Comparison of ENCODE assay signal across 9 mouse cellular contexts in genomic region chr6:73249851-73250250, GRCm38 (mm10). TPM values are rescaled to one million over a fixed set of nuclear protein-coding genes. Genes with fewer than 3 reads are reported as not detected.
DNase-seq lines count a peak whose midpoint lies in the region; ATAC-seq lines count a peak whose summit lies in the region.
"Had no signal": no experiment of that assay in that cellular context is flagged by ENCODE, and none has a peak within 500 bp of the region (broad histone marks: within the 10 kb centered on the region; RNA-seq: fewer than 3 reads in every experiment).

No protein-coding gene starts in this region.

- H3K4me2 ChIP-seq in hindbrain, embryonic 13.5 days, result peak overlapping the region; percentile 82
- no peak overlapping the region for H3K4me2 ChIP-seq in hindbrain, embryonic 11.5 days (replicated peaks; ENCODE audit: low read depth, low read length)
- H3K4me2 ChIP-seq in hindbrain, embryonic 14.5 days (replicated peaks), result peak overlapping the region; percentile 64

- no peak overlapping the region for H3K27ac ChIP-seq in hindbrain, embryonic 13.5 days
- no peak overlapping the region for H3K27ac ChIP-seq in hindbrain, embryonic 11.5 days (ENCODE audit: low read depth, low read length)
- H3K27ac ChIP-seq in embryonic facial prominence, embryonic 10.5 days (replicated peaks), result no peak overlapping the region
- no peak overlapping the region for H3K27ac ChIP-seq in hindbrain, embryonic 14.5 days

- no peak overlapping the region for H3K9ac ChIP-seq in hindbrain, embryonic 13.5 days
- H3K9ac ChIP-seq in hindbrain, embryonic 11.5 days (ENCODE audit: low read depth, low read length), result no peak overlapping the region
- no peak overlapping the region for H3K9ac ChIP-seq in hindbrain, embryonic 14.5 days

- H3K36me3 ChIP-seq in hindbrain, embryonic 13.5 days, result no peaks in the 10 kb centered on the region
- H3K36me3 ChIP-seq in hindbrain, embryonic 11.5 days (ENCODE audit: control insufficient read depth, insufficient read depth, low read length), result no peaks in the 10 kb centered on the region
- no peaks in the 10 kb centered on the region; the same call in 1 of the 2 replicates for H3K36me3 ChIP-seq in embryonic facial prominence, embryonic 10.5 days (replicated peaks)
- no peaks in the 10 kb centered on the region for H3K36me3 ChIP-seq in hindbrain, embryonic 14.5 days (replicated peaks; ENCODE audit: control insufficient read depth, insufficient read depth)

- no peak for DNase-seq in hindbrain, embryonic 11.5 days (ENCODE audit: low spot score)
- no peak for DNase-seq in embryonic facial prominence, embryonic 10.5 days (ENCODE audit: low spot score)
- no peak for DNase-seq in hindbrain, embryonic 14.5 days (ENCODE audit: low spot score)
- DNase-seq in lung, postnatal 36 days, result peak; percentile 50
- DNase-seq in left cerebral cortex, adult 9 months (ENCODE audit: low spot score in 2 of 2), result no peak
- no peak for DNase-seq in left cerebral cortex, postnatal 36 days (ENCODE audit: low spot score in 2 of 2)
- DNase-seq: thymus, postnatal 36 days had no signal

- 89% methylated on average over 4 of the region's 4 CpGs for WGBS in hindbrain, embryonic 13.5 days
- 86% methylated on average over 4 of the region's 4 CpGs for WGBS in hindbrain, embryonic 11.5 days
- 90% methylated on average over 4 of the region's 4 CpGs for WGBS in embryonic facial prominence, embryonic 10.5 days
- WGBS in hindbrain, embryonic 14.5 days, result 89% methylated on average over 4 of the region's 4 CpGs

- intact Hi-C loops in left cerebral cortex, postnatal 36 days (cut with DNase I), result no loop called here

- H3K27me3 ChIP-seq in hindbrain, embryonic 13.5 days, result no peaks in the 10 kb centered on the region
- no peaks in the 10 kb centered on the region for H3K27me3 ChIP-seq in hindbrain, embryonic 11.5 days (ENCODE audit: control insufficient read depth, insufficient read depth, low read length)
- no peaks in the 10 kb centered on the region for H3K27me3 ChIP-seq in embryonic facial prominence, embryonic 10.5 days (replicated peaks; ENCODE audit: low read depth, poor library complexity, severe bottlenecking)
- H3K27me3 ChIP-seq in hindbrain, embryonic 14.5 days (ENCODE audit: control insufficient read depth, insufficient read depth, low read length), result no peaks in the 10 kb centered on the region

- peaks cover 19% of the 10 kb centered on the region for H3K4me1 ChIP-seq in hindbrain, embryonic 13.5 days (replicated peaks)
- no peaks in the 10 kb centered on the region for H3K4me1 ChIP-seq in hindbrain, embryonic 11.5 days (replicated peaks; ENCODE audit: control insufficient read depth, insufficient read depth, low read length)
- H3K4me1 ChIP-seq in embryonic facial prominence, embryonic 10.5 days, result peaks cover 14% of the 10 kb centered on the region
- peaks cover 11% of the 10 kb centered on the region; the same call in 1 of the 2 replicates for H3K4me1 ChIP-seq in hindbrain, embryonic 14.5 days (replicated peaks; ENCODE audit: control insufficient read depth, insufficient read depth, low read length)

- H3K9me3 ChIP-seq in hindbrain, embryonic 13.5 days, result no peaks in the 10 kb centered on the region
- no peaks in the 10 kb centered on the region for H3K9me3 ChIP-seq in hindbrain, embryonic 11.5 days (ENCODE audit: control insufficient read depth, low read length)
- no peaks in the 10 kb centered on the region for H3K9me3 ChIP-seq in embryonic facial prominence, embryonic 10.5 days
- no peaks in the 10 kb centered on the region for H3K9me3 ChIP-seq in hindbrain, embryonic 14.5 days (ENCODE audit: control insufficient read depth, low read length)

- H3K4me3 ChIP-seq in hindbrain, embryonic 13.5 days, result peak overlapping the region; percentile 93; the same call in 1 of the 2 replicates
- H3K4me3 ChIP-seq in hindbrain, embryonic 11.5 days (ENCODE audit: low read depth, low read length), result no peak overlapping the region
- peak overlapping the region; percentile 11; the same call in 1 of the 2 replicates for H3K4me3 ChIP-seq in embryonic facial prominence, embryonic 10.5 days
- peak overlapping the region; percentile 69; the same call in 1 of the 2 replicates for H3K4me3 ChIP-seq in hindbrain, embryonic 14.5 days (replicated peaks; ENCODE audit: low read length)

- ATAC-seq in hindbrain, embryonic 13.5 days (ENCODE audit: low FRiP score), result no peak
- ATAC-seq in hindbrain, embryonic 11.5 days (ENCODE audit: low FRiP score), result no peak
- ATAC-seq in hindbrain, embryonic 14.5 days (ENCODE audit: low FRiP score), result no peak
- ATAC-seq in frontal cortex, adult (ENCODE audit: low TSS enrichment), result no peak

RNA-seq across cellular contexts. Expression of gene Suclg1, which starts 1.7 kb away (rescaled TPM):
- 135 and 142 TPM in 2 replicates for polyA plus RNA-seq in hindbrain, embryonic 13.5 days (2015; fragmentation: Nextera tagmentation; extraction: Ambion mirVana)
- polyA plus RNA-seq in hindbrain, embryonic 11.5 days (2014; fragmentation: Nextera tagmentation; extraction: Ambion mirVana), result 177 and 188 TPM in 2 replicates
- 164 and 169 TPM in 2 replicates for polyA plus RNA-seq in embryonic facial prominence, embryonic 10.5 days (2016; fragmentation: Nextera tagmentation; extraction: Ambion mirVana)
- 151 and 153 TPM in 2 replicates for polyA plus RNA-seq in hindbrain, embryonic 14.5 days (2014; fragmentation: Nextera tagmentation; extraction: Ambion mirVana)
- total RNA-seq in left cerebral cortex, postnatal 36 days (2021), result 100 to 1,000 TPM; 113 to 121 TPM

RNA-seq across cellular contexts. Expression of gene Dnah6, which starts 28.4 kb away (rescaled TPM):
- 0.23 and 0.47 TPM in 2 replicates for polyA plus RNA-seq in hindbrain, embryonic 13.5 days (2015; fragmentation: Nextera tagmentation; extraction: Ambion mirVana)
- polyA plus RNA-seq in hindbrain, embryonic 11.5 days (2014; fragmentation: Nextera tagmentation; extraction: Ambion mirVana), result 0.42 and 0.71 TPM in 2 replicates
- polyA plus RNA-seq in embryonic facial prominence, embryonic 10.5 days (2016; fragmentation: Nextera tagmentation; extraction: Ambion mirVana), result 0.01 and 0.04 TPM in 2 replicates
- polyA plus RNA-seq in hindbrain, embryonic 14.5 days (2014; fragmentation: Nextera tagmentation; extraction: Ambion mirVana), result 0.48 and 0.98 TPM in 2 replicates
- under 1 TPM; 0.48 to 0.49 TPM for total RNA-seq in left cerebral cortex, postnatal 36 days (2021)
